Mouse (Mus musculus) ovary, postnatal 14 days (tissue): ENCODE measurements around the gene Zfp709.
"Not testable (repeated sequence)": the region's sequence is repeated elsewhere in the genome, so short reads cannot be mapped to it uniquely, and the experiment has no call there.

Experiments used
- DNase-seq: peaks from one replicate; pipeline ENCODE4 v3.0.0; 2022; ENCODE audit warnings: low spot score

Zfp709 gene

DNA sequence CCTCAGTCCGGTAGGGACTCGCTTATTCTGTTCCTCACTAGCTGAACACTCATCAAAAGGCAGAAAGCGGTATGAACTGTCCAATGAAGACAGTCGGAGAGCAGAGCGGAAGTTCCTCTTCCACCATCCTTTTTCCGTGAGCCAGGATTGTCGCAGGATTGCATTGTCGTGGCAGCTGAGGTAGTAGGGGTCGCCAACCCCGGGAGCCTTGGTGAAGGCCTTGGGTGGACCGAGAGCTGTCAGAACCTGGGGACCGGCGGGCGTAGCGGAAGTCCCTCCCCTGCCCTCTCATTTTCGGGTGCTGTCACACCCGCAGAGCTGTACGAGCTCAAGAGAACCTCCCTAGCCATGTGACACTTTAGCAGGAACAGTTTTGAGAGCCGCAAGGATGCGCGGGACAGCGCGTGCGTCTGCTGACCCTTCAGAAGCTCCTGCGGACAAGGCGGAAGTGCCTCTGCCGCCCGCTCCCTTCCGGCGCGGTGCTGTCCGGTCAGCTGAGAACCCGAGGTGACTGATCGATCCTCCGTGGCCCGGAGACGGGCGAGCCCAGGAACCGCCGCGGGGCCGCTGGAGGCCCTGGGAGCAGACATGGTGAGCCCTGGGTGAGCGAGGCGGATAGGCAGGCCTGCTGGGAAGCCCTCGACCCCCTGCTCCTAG lies at the start of gene Zfp709:
Gene Zfp709, plus strand, starts transcription at position 402 of the 657 bp plus-strand sequence.
- peak; percentile 58 for DNase-seq

DNA sequence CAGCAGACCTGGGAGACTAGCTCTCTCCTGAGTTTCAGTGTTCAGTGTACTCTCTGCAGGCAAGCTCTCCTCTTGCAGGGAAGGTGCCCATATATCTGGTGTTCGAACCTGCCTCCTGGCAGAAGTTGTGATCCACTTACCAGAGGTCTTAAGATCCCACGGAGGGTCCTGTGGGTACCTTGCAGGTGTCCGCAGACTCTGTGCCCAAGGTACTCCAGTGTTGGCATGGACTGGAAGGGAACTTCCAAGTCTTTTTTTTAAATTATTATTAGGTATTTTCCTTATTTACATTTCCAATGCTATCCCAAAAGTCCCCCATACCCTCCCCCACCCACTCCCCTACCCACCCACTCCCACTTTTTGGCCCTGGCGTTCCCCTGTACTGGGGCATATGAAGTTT lies 43.6 kb upstream of the Zfp709 start:
- not testable (repeated sequence) for DNase-seq

DNA sequence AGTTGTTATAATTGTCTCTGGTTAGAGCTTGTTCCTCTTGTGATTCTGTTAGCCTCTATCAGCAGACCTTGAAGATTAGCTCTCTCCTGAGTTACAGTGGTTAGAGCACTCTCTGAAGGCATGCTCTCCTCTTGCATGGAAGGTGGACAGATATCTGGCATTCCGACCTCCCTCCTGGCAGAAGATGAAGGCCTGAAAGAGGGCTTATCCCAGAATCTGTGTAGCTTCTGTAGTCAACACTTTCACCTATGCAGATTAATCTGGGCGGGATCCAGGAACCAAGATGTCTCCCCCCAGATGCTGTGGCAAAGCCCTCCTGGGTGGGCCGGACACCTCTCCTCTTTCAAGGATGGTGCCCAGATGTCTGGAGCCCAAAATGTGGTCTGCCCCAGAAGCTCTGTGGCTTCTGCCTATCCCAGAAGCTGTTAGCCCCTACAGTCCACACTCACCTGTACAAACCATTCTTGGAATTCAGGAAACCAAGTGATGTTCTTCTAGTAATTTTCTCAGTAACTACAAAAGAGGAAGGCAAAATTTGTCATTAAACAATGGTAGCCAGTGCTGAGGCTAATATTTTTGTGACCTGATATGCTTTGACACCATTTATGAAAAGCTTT lies 40.5 kb upstream of the Zfp709 start:
- not testable (repeated sequence) for DNase-seq

DNA sequence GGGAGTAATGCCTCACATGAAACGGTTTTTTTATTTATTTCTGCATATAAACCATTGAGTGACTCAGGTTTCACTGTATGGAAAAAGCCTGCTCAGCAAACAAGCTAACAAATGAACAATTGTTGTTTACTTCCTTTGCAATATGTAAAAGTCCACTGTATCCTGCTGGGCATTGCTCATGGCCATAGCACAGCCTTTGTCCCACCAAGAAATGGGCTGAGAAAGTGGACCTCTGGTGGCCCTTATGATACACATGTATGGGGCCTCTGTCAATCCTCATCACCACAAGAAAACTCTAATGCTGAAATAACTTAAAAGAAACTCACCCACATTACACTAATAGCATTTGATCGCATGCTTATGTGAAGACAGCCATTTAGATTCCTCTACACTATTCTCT lies 39.3 kb upstream of the Zfp709 start:
- DNase-seq: not testable (repeated sequence)

DNA sequence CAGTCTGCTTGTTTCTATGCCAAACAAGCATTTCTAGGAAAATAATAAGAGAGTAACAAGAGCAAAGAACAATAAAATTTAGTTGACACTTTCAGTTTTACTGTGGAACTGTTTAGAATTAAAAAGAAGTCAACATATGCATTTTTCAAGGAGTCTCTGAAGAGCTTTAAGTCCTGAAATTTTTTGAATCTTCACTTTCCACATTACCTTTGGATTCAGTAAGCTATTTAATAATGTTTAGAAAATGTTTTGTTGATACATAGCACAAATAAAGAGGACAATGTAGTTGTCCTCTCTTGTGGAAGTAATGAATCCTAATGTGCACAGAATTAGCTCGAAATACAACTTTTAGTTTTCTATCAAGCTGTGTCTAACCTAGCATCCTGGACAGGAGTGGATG lies 37.4 kb upstream of the Zfp709 start:
- not testable (repeated sequence) for DNase-seq

DNA sequence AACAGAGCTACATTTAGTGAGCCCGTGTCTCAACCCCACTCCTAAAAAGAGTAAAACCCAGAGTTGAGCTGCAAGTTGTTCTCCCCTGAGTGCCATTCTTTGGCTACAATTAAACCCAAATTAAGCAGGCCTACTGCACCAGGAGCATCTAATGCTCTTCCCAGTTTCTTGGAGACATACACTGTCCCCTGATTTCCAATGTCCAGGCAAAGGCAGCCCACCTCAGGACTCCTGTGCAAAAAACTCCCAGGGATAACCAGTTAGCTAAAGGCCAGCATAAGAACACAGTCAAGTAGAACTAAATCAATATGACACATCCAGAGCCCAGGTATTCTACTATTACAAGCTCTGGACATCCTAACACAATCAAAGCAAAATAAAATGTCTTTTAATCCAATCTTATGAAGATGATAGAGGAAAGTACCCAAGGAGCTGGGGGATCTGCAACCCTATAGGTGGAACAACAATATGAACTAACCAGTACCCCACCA lies 35.8 kb upstream of the Zfp709 start:
- DNase-seq: not testable (repeated sequence)

DNA sequence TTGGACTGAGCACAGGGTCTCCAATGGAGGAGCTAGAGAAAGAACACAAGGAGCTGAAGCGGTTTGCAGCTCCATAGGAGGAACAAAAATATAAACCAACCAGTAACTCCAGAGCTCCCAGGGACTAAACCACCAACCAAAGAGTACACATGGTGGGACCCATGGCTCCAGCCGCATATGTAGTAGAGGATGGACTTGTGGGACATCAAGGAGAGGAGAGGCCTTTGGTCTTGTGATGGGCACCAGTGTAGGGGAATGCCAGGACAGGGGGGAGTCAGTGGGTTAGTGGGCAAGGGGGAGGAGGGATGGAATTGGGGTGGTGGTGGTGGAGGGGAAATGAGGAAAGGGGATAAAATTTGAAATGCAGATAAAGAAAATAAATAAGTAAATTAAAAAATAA lies 35.1 kb upstream of the Zfp709 start:
- not testable (repeated sequence) for DNase-seq

DNA sequence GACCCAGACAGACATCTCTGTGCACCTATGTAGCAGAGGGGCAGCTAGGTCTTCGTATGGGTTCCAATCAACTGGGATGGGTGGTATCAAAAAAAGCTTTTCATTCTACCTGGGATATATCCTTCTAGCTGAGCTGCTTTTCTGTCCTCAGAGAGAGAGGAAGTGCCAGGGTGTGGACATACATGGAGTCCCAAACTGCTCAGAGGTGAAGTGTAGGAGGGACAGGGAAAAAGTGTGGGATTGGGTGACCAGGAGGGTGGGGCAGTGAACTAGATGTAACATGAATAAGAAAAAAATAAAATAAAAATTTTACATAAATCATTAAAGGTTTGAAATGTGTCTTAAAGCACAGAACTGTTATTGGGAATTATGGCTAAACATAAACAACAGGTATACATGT lies 30.8 kb upstream of the Zfp709 start:
- DNase-seq: not testable (repeated sequence)

DNA sequence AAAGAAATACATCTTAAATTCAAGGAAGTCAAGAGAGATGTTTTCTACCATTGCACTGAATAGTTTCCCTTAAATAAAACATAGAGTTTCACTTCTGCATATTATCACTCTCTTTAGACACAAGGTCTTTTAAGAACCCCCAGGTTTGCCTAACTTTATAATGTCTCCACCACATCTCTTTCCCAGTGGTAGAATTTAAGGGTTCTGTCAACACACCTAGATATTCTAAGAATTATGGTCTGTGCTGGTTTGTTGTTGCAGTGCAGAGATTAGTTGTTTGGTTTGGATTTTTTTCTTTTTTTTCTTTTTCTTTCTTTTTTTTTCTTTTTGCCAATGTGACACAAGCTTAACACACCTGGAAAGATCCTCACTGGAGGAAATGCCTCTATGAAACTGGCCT lies 28.5 kb upstream of the Zfp709 start:
- not testable (repeated sequence) for DNase-seq

DNA sequence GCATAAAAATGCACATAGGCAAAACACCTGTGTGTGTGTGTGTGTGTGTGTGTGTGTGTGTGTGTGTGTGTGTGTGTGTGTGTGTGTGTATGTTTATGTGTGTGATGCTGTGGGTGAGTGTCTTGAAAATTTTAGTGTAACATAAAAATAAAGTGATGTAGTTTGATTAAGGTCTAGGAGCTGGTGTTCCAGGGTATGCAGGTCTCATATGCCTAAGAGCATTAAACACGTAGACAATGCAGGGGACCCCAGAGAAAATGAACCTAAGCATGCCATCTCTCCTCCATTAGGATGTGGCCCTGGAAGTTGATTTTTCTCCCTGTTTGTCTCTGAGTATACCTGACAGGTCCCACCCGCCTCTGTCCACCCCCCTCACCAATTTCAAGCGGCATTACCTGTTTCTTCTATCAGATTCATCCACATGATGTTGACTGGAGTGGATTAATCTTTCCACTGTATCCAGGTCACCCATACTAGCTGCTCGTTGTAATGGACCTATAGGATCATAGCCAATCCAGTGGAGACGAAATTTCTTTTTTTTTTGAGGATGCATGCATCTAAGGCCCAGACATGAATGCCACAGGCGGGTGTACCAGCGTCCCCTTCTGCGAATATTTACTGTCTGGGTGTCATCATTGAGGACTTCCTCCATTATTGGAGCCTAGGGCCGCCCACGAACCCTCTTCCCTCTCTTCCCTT lies 25.0 kb upstream of the Zfp709 start:
- DNase-seq: not testable (repeated sequence)

DNA sequence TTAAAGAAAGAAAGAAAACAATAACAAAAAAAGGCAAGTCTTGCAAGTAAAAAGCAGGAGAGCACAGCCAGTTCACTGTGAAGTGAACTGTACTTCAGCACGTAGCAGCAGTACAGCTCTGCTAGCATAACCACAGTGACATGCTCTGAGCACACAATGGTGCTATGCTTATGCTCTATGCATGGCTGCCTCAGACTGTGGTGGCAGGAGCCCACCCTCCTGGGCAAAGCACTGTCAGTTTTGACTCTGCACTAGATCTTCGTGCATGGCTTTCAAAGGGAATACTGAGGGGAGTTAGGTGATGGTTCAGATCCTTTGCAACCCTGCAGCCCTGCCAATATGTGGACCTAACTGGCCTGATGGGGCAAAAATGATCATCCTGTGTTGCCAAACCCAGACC lies 24.5 kb upstream of the Zfp709 start:
- DNase-seq: not testable (repeated sequence)

DNA sequence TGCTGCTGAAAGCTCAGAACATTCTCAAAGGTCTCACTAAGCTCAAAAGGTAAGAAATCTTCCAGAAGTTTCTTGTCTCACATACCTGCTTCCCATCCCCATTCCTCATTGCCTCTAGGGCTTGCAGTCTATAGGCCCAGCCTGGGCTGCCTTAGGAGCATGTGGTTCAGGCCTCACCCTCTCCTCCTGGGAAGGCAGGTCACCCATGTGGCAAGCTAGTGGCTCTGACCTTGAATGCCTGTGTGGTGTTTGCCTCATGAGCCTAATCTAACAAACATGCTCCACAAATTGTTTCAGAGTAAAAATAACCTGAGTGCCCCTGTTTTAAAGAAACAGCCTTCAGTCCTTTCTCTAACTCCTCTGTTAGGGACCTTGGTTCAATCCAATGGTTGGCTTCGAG lies 20.3 kb upstream of the Zfp709 start:
- DNase-seq: not testable (repeated sequence)

DNA sequence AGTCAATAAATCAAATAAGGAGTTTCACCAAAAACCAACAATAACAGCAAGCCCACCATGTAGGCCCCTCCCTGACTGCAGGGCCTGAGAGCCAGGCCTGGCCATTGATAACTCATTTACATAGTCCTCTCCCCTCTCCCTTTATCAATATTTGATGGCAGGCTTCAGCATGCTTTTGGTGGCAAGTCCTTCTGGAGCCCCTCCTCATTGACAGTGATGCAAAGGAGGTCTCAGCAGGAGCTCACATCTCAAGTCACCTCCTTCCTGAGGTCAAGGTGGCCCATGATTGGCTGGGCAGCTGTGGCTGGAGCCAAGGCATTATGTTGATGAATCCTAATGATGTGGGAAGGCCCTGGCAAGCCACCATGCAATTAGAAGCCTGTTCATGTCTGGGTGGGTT lies 19.8 kb upstream of the Zfp709 start:
- DNase-seq: not testable (repeated sequence)

DNA sequence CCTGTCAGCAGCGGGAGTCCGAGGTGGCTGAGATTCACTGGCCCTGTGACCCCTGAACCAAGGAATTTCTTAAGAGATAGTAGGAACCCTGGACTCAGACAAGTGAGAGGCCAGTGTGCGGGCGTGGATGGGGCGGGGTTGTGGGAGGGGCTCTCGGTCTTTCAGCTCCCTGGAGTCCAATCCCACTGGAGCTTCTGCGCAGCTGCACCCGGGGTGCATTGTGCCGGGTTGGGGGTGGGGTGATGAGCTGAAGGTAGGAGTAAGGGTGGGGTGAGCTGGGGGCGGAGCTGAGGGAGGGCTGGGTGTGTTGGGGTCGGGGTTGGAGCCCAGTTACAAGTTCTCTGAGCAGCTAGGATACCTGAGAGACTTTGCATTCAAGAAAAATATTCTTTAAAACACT lies 18.8 kb downstream of the Zfp709 start:
- DNase-seq: not testable (repeated sequence)

DNA sequence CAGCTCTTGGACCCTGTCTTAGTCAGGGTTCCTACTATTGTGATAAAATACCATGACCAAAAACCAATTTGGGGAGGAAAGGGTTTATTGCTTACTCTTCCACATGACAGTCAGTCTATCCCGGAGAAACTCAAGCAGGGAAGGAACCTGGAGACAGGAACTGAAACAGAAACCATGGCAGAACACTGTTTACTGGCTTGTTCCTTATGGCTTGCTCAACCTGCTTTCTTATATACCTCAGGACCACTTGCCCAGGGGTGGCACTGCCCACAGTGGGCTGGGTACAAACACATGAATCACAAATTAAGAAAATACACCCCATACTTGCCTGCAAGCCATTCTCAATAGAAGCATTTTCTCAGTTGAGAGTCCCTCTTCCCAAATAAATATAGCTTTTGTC lies 21.3 kb downstream of the Zfp709 start:
- not testable (repeated sequence) for DNase-seq

DNA sequence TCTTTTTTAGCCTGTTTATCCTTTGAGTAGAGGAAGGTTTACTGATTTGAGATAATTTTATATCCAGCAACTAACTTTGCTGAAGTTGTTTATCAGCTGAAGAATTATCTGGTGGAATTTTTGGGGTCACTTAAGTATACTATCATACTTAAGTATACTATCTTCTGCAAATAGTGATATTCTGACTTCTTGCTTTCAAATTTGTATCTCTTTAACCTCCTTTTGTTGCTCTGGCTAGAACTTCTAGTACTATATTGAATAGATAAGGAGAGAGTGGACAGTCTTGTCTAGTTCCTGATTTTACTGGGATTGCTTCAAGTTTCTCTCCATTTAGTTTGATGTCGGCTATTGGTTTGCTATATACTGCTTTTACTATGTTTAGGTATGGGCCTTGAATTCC lies 25.0 kb downstream of the Zfp709 start:
- no peak for DNase-seq

DNA sequence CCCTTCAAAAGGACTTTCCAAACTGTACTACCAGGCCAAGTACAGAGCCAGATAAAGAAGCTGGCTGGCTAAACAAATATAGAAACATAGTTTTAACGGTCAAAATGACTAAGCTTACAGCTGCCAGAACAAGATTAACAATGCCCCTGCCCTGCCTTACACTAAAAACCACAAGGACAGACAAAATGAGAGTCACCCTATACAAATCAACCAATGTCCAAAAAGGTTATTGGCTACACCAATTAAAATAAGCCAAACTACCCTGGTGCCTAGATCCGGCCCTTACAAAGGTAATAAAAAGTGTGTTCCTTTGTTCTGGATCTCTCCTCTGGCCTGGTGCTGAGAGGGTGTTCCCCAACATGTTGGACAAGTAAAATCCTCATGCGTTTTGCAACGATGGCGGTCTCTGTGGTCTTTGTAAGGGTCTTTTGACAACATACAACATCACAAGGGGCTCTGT lies 26.0 kb downstream of the Zfp709 start:
- DNase-seq: no peak

DNA sequence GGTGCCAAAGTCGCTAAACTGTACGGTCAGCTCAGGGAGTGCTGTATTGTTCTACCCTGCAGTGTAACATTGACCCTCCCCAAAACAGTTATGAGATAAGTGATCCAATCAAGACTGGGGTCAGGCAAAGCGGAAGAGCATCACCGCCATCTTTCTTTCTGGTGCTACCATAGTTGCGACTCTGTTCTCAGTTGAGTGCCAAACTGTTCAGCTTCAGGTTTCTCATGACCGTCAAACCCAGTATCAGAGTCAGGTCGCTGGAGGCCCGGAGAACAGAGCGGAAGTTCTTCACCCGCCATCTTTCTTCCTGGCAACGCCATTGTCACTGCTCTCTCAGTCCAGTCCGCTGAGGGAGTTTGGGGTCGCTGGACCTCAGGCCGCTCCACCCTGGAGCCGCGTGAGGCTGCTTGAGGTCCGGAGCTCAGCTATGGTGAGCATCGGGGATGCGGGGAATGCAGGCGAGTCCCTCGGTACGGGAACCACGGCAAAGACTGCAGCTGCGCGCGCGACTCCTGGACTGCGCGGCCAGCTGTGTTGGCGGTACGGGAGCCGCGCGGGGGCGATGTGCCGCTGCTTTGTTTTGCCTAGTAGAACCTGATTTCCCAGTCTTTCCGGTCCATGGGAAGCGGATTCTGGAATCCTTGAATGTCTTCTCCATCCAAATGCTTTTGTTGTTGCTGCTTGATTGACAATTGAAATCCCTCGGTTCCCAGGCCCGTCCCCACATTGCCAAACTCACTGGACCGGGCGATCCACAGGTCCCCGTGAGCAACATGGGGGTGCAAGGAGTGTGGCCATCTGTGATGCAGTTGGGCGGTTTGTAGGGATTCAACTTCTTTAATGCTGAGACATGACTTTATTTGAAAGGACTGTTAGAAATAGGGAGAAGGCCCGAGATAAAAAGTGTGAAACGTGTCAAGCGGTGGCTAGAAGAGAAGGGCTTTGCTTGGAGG lies 26.8 kb downstream of the Zfp709 start, which contains the start of the genes Zfp882 and Zfp617:
Gene Zfp882, plus strand, starts transcription at position 300 of the 953 bp plus-strand sequence.
Gene Zfp617, plus strand, starts transcription at position 327 of the 953 bp plus-strand sequence.
- peak; percentile 82 for DNase-seq

DNA sequence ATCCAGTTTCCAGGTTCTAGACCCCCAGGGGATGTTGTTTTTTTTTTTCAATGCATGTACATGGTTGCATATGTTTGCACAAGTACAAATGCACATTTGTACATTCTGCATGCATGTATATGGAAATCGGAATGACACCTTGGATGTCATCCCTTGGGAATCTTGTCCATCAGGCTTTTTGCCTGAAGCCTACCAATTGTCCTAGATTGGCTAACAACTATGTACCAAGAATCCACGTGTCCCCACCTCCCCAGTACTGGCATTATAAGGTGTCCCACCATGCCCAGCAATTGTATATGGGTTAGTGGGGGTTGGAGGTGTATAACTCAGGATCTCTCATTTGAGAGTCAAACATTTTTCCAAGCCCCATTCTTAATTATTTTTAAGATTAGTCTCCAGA lies 30.5 kb downstream of the Zfp709 start:
- DNase-seq: no peak

DNA sequence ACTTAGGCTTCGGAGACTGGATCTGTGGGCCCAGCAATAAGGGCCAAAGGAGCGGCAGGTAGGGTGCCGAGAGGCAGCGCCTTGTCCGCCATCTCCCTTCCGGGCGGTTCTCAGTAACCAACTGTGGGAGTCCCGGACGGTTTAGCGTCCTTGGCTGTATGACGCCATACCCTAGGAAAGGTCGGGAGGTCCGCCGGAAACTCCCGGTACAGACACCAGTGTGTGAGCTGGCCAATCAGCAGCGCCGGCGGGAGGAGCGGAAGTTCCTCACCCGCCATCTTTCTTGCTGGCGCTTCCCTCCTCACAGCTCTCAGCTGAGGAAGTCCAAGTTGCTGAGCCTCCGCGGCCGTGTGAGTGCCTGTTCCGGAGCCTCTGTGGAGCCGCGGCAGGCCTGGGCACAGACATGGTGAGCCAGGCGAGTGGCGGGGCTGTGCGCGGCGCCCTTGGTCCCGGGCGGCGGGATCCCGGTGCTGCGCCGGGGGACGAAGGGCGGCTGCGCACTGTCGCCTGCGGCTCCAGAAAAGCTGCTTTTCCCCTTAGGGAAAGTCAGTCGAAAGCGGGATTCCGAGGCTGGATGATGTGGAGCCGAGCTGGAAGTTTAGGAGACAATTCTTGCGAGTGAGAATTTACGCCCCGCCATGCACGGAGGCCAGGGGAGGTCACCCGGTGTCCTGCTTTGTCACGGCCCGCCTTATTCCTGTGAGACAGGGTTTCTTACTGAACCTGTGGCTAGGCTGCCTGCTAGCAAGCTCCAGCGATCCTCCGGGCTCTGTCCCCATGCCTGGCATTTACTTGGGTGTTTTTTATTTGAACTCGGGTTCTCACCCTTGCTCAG lies 41.0 kb downstream of the Zfp709 start:
- DNase-seq: peak; percentile 83

DNA sequence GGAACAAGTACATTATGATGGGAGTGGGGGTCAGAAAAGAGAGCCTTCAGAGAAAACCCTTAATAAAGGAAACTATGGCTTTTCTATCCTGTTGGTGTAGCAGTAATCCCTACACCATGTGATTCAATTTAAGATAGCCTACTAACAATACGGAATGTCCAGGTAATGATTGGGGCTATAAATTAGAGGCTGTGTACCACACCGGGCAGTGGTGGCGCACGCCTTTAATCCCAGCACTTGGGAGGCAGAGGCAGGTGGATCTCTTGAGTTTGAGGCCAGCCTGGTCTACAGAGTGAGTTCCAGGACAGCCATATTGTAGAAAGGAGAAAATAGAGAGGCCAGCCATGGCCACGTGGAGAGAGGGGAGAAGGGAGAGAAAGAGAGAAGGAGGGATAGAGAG lies 44.0 kb downstream of the Zfp709 start:
- DNase-seq: no peak
